Mouse (Mus musculus) embryonic fibroblast, embryonic 13.5 days (primary cell): ENCODE results near the gene Gsk3b. TPM values are rescaled to one million over a fixed set of nuclear protein-coding genes. Genes with fewer than 3 reads are reported as not detected.
"Not testable (repeated sequence)": the region's sequence is repeated elsewhere in the genome, so short reads cannot be mapped to it uniquely, and the experiment has no call there.

Source experiments
- H3K27ac ChIP-seq: 2 replicates; pipeline ENCODE4 v1.5.1; 2012; ENCODE audit warnings: low read length, control low read depth, inconsistent platforms; ENCODE audit not compliant: insufficient read depth
- H3K4me1 ChIP-seq: 2 replicates; pipeline ENCODE4 v1.6.1; 2011; ENCODE audit warnings: low read length; ENCODE audit not compliant: control insufficient read depth, insufficient read depth
- H3K4me3 ChIP-seq: 2 replicates; pipeline ENCODE4 v1.5.1; 2011; ENCODE audit warnings: mild to moderate bottlenecking, control low read depth, low read length; ENCODE audit not compliant: insufficient read depth
- CTCF ChIP-seq: IDR thresholded peaks from 2 replicates; pipeline ENCODE4 v1.5.1; 2011; ENCODE audit warnings: mild to moderate bottlenecking, control low read depth, low read length, moderate library complexity, borderline replicate concordance; ENCODE audit not compliant: insufficient read depth
- POLR2A ChIP-seq: IDR thresholded peaks from 2 replicates; pipeline ENCODE4 v1.6.1; 2011; ENCODE audit warnings: low read depth, mild to moderate bottlenecking, control low read depth, low read length, moderate library complexity
- polyA plus RNA-seq: library from polyadenylated mRNA; stranded (reverse); fragments of >200 nt; gene quantifications from 2 replicates; pipeline ENCODE4 v1.2.4, GENCODE M21; 2011; ENCODE audit warnings: low read depth; ENCODE audit not compliant: missing spikeins, insufficient read length

The Gsk3b gene
- polyA plus RNA-seq, 1 experiment, result 79.6 TPM

DNA sequence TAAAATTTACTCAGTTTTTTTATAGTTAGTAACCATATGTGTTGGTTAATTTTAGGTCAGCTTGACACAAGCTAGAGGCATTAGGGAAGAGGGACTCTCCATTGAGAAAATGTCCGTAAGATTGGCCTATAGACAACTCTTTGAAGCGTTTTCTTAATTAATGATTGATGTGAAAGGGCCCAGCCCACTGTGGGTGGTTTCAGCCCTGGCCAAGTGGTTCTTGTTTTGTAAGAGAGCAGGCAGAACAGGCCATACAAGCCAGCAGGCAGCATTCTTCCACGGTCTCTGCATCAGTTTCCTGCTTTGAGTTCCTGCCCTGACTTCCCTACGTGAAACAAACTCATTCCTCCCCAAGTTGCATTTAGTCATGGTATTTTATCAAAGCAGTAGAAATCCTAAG, 90.3 kb downstream of the Gsk3b start:
- TF ChIP-seq CTCF (no peak), POLR2A (no peak)
- Histone ChIP-seq H3K4me1 (peaks cover 4% of the 10 kb centered on the region; the same call in 1 of the 2 replicates), H3K27ac (no peak overlapping the region), H3K4me3 (no peak overlapping the region)

DNA sequence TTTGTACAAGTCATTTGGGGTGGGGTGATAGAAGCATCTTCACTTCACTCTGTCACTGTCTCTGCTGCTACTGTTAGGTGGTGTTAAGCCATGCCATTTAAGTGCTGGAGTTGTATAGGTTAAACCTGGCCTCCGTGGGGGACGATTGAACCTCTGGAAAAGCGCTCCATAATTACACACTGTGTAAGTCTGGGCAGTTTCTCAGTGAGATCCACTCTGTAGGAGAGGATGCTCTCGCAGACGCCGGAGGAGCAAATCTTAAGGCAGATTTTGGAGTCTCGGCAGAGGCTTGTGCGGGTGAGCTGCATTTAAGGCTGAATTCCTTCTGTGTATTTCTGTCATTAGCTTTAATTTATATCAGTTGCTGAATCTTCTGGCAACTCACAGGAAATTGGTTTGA, 92.6 kb downstream of the Gsk3b start:
- Histone ChIP-seq H3K4me3 (no peak overlapping the region), H3K4me1 (peaks cover 4% of the 10 kb centered on the region; the same call in 1 of the 2 replicates), H3K27ac (no peak overlapping the region)
- no peak for TF ChIP-seq CTCF
- no peak for TF ChIP-seq POLR2A

DNA sequence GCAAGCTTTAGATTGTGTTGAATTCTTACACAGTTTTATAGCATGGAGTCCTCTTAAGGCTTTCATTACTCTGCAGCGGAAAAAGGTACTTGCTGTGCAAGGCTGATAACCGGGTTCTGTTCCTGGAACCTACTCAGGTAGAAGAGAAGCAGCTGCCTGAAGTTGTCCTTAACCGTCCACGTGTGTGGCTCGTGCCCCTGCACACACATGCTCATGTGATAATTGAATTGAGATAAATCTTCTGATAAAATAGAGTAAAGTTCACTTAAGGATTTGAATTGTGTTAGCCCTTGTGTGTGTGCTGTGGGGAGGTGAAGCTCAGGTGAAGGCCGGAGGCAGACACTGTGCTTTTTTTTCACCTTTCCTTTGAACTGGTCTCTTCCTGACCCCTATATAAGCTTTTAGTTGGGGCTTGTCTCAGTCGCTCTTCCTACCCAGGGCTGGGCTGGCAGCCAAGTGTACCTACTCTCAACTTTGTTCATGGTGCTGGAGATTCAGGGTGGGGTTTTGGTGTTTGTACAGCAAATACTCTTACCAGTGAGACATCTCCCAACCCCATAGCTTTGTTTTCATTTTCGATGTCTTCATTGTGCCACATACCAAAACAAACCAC, 96.0 kb downstream of the Gsk3b start:
- Histone ChIP-seq H3K27ac (no peak overlapping the region), H3K4me1 (peaks cover 7% of the 10 kb centered on the region), H3K4me3 (no peak overlapping the region)
- no peak for TF ChIP-seq CTCF
- no peak for TF ChIP-seq POLR2A

DNA sequence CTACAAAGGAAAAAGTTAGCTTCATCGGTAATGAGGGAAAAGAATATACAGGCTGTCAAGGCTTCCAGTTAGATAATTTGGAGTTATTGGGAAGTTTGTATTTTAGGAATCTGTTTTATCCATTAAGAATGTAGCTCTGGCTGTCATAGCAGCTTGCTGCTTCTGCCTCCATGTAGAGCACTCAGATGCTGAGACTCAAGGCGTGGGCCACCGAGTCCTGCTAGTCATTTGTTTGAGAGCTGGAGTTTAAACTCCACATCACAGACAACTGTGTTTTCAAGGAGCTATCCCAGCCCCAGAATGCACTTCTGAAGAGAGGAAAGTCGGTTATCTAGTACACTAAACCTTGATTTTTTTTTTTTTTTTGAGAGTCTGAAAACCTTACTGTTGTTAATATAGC, 101.2 kb downstream of the Gsk3b start:
- H3K4me3 ChIP-seq, result no peak overlapping the region
- TF ChIP-seq CTCF (no peak), POLR2A (no peak)
- H3K27ac ChIP-seq, result no peak overlapping the region
- peaks cover 6% of the 10 kb centered on the region; the same call in 1 of the 2 replicates for H3K4me1 ChIP-seq

DNA sequence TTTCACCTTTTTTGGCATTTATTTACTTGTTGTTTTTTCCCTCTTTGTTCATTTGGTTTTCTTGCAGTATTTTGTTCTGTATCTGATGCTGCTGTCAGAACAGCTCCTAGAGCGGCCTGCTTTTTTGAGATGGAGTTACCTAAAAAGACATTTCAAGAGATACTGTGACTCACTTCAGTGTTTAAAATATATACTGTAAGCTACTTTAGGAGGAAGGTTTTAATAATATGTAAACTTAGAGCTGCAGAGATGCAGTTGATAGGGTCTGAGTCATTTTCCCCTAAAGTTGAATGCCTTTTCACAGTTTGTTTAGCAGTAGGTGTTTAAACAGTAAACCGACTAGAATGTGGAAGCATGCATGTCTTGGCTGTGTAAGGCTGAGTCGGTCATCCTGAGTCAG, 101.7 kb downstream of the Gsk3b start:
- Histone ChIP-seq H3K27ac (peak overlapping the region; percentile 34; the same call in 1 of the 2 replicates), H3K4me1 (peaks cover 6% of the 10 kb centered on the region; the same call in 1 of the 2 replicates), H3K4me3 (no peak overlapping the region)
- TF ChIP-seq CTCF, result no peak
- no peak for TF ChIP-seq POLR2A

DNA sequence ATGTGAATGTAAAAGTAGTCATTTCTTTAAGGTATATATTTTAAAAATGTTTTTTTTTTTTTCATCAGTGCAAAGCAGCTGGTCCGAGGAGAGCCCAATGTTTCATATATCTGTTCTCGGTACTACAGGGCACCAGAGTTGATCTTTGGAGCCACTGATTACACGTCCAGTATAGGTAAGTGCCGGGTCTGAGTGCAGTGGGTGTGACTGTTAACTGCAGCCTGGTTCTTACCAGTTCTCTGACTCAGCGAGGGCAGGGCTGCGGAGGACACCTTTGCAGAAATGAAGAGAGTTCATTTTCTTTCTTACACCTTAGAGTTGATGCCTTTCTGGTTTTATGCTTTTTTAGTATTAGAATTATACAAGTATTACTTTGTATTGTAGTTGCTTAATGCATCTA, 102.7 kb downstream of the Gsk3b start:
- no peak for TF ChIP-seq POLR2A
- TF ChIP-seq CTCF, result no peak
- H3K27ac ChIP-seq, result no peak overlapping the region
- no peak overlapping the region for H3K4me3 ChIP-seq
- peaks cover 8% of the 10 kb centered on the region for H3K4me1 ChIP-seq

DNA sequence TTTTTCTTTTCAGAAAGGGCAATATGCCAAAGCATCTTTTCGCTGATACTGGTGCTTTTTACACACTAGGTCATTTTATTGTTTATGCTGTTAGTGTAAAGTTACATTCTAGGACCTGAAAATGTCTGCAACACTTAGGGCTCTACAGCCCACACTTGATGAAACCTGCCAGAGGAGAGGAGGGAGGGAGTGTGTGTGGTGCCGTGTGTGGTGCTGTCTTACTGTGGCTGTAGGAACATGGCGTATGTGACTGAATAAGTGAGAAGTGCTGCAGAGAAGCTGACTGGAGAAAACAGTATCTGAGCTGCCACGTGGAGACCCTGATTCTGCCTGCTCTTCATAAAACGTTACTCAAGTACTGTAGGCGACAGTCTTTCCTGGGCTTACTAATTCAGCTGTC, 103.8 kb downstream of the Gsk3b start:
- TF ChIP-seq CTCF (no peak), POLR2A (no peak)
- Histone ChIP-seq H3K4me1 (peaks cover 8% of the 10 kb centered on the region), H3K4me3 (no peak overlapping the region), H3K27ac (no peak overlapping the region)

DNA sequence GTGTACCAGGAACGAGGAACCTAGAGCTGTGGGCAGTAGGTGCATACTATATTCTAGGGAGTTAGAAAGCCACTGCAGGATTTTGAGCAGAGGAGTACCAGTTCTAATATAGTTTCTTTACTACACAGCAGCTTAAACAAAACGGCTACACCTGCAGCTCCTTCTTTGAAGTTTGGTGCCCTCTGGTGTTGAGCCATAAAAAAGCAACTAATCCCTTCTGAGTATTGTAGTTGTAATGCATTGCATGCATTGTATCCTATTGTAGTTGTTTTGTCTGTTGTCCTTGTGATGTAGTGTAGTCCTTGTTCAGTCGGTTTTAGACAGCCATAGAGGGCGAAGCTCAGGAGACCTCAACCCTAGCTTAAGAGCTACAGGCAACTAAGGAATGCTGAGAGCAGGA, 108.5 kb downstream of the Gsk3b start:
- peaks cover 2% of the 10 kb centered on the region; the same call in 1 of the 2 replicates for H3K4me1 ChIP-seq
- TF ChIP-seq POLR2A (no peak), CTCF (no peak)
- no peak overlapping the region for H3K27ac ChIP-seq
- H3K4me3 ChIP-seq, result no peak overlapping the region

DNA sequence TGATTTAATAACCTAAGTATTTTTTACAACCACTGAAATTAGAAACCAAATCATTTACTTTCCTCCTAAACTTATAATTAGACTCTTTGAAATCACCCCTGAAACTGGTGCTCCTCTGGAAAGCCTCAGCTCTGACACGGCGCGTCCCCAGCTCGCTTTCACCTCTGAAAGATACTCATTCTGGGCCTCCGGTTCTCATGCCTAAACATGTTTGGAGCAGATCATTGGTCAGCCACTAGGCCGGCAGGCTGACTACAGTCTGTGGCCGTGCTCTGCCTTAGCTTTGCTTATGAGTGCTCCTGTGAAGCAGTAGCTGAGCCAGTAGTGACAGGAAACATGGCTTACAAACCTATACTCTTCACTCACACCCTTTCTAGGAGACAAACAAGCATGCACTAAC, 116.5 kb downstream of the Gsk3b start:
- no peak overlapping the region for H3K27ac ChIP-seq
- no peak overlapping the region for H3K4me3 ChIP-seq
- no peak for TF ChIP-seq POLR2A
- no peak for TF ChIP-seq CTCF
- no peaks in the 10 kb centered on the region for H3K4me1 ChIP-seq

DNA sequence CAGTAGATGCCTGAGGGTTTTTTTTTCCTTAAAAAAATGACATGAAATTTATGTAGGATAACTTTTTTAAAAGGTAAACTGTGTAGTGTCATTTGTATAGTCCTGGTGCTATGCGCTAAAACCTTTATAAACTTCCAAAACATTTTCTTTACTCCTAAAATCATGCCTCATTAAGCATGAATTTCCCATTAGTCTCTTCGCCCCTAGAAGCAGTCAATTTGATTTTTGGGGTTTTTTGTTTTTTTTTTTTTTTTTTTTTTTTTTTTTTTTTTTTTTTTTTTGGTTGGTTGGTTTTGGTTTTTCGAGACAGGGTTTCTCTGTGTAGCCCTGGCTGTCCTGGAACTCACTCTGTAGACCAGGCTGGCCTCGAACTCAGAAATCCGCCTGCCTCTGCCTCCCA, 133.7 kb downstream of the Gsk3b start:
- not testable (repeated sequence) for H3K4me3 ChIP-seq, H3K4me1 ChIP-seq, H3K27ac ChIP-seq

DNA sequence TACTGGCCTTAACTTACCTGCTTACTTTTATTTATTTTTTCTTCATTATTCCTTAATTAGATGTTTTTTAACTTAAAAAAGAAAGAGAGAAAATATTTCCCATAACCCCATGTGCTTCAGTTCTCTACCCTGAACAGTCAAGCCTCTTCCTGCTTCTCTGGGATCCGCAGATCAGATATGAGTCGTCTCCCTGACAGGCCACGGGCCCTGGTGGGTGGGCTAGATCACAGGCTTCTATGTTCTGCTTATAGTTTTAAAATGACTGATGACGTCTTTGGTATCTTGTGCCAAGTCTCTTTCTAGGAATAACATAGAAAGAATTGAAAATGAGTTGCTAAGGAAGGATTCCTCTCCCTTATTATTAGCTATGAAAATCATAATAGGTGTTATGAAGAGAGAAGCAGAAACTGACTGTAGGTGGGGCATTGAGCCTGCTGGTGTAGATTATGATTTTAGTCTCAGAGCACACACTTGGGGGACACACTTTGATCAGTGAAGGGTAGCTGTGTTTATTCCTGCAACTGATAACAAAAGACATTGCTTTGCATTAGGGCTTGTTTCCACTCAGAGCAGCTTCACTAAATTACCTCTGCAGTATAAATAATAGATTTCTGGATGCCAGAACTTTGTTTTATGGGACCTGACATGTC, 148.3 kb downstream of the Gsk3b start:
- H3K4me3 ChIP-seq, result no peak overlapping the region
- TF ChIP-seq POLR2A (no peak), CTCF (no peak)
- no peaks in the 10 kb centered on the region for H3K4me1 ChIP-seq

More for the DNA sequence above, 148.3 kb downstream of the Gsk3b start:
- no peak overlapping the region for H3K27ac ChIP-seq
